ENCODE assay signal across 16 mouse cellular contexts in the genomic region with DNA sequence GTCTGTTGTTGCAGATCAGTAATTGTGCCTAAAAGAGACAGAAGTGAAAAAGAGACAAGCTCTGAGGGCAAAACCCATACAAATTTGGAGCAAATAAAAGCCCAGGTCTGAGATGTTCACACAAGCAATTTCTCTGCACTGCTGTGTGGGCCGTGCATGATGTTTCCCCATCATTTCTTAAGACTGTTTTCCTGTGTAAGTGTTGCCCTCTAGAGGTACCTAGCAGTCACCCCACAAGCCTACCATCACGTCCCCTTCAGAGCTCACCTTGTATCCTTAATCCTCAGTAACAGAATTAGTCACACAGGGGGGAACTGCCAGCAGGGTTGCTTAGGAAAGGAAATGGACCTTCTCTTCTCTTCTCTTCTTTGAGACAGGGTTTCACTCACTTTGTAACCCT. TPM values are rescaled to one million over a fixed set of nuclear protein-coding genes. Genes with fewer than 3 reads are reported as not detected.
DNase-seq lines count a peak whose midpoint lies in the region; ATAC-seq and TF ChIP-seq lines count a peak whose summit lies in the region.
"Had no signal": no experiment of that assay in that cellular context is flagged by ENCODE, and none has a peak within 500 bp of the region (broad histone marks: within the 10 kb centered on the region; RNA-seq: fewer than 3 reads in every experiment).

No protein-coding gene starts in this region.

- peak; percentile 30 for TF ChIP-seq CTCF in left cerebral cortex, adult 2 months (IDR thresholded peaks at IDR 0.05)

- intact Hi-C loops in left cerebral cortex, adult 2 months (cut with DNase I), result no loop called here

- 0 out of 2 replicates have a peak, but pooled peaks have one; percentile 19 for ATAC-seq in common myeloid progenitor, adult 5-6 weeks (replicated peaks; ENCODE audit: low read depth, poor library complexity, severe bottlenecking)
- ATAC-seq: hindbrain, embryonic 16.5 days; midbrain, embryonic 15.5 days had no signal

- DNase-seq in left cerebral cortex, adult 2 months (ENCODE audit: extremely low spot score in 1 of 2, low spot score in 2 of 2), result no peak
- DNase-seq in left cerebral cortex, adult 9 months (ENCODE audit: low spot score in 2 of 2), result no peak
- DNase-seq in 416B (ENCODE audit: low read depth) (peak; percentile 41), A20 (ENCODE audit: low read depth, low spot score) (peak; percentile 39)
- no peak for DNase-seq in adrenal gland, adult 2 months
- DNase-seq in embryo, embryonic 11 days, result no peak
- DNase-seq: cerebellum, adult 9-10 months; kidney, postnatal 25 days; lung, postnatal 10 days; right cerebral cortex, postnatal 14 days had no signal

- no peak overlapping the region for H3K4me3 ChIP-seq in left cerebral cortex, adult 2 months
- H3K4me3 ChIP-seq: embryonic facial prominence, embryonic 12.5 days; limb, embryonic 13.5 days; midbrain, embryonic 15.5 days; neural tube, embryonic 15.5 days had no signal

- no peak overlapping the region; the same call in 1 of the 2 replicates for H3K27ac ChIP-seq in left cerebral cortex, adult 2 months
- H3K27ac ChIP-seq: embryonic facial prominence, embryonic 12.5 days; limb, embryonic 13.5 days; midbrain, embryonic 15.5 days; neural tube, embryonic 15.5 days had no signal

RNA-seq across cellular contexts. Expression of gene Ppt1, which starts 21.9 kb away (rescaled TPM):
- total RNA-seq in left cerebral cortex, adult 2 months (2021), result 10 to 100 TPM; 97.2 to 97.7 TPM
- 52.5 and 64.8 TPM in 2 replicates for total RNA-seq in common myeloid progenitor, adult 5-6 weeks (2017)
- total RNA-seq in adrenal gland, adult 2 months (2021), result 10 to 100 TPM; 69.3 to 86.3 TPM
- polyA plus RNA-seq in adrenal gland, adult 2 months (2012; rRNA removed), result 14.2 and 17.9 TPM in 2 replicates

RNA-seq across cellular contexts. Expression of gene Cap1, which starts 27.9 kb away (rescaled TPM):
- total RNA-seq in left cerebral cortex, adult 2 months (2021), result 100 to 1,000 TPM; 260 to 281 TPM
- total RNA-seq in common myeloid progenitor, adult 5-6 weeks (2017), result 114 and 153 TPM in 2 replicates
- total RNA-seq in adrenal gland, adult 2 months (2021), result 100 to 1,000 TPM; 140 to 168 TPM
- 28.0 and 30.0 TPM in 2 replicates for polyA plus RNA-seq in adrenal gland, adult 2 months (2012; rRNA removed)

Comparison
In these comparisons a context has a peak if more than half of its experiments do, and no peak if none do; other contexts are left out.
1. DNase-seq: peak in 416B (single experiment) and A20 (single experiment); none in left cerebral cortex, adult 2 months (0 of 2), left cerebral cortex, adult 9 months (0 of 2), adrenal gland, adult 2 months (single experiment) and embryo, embryonic 11 days (single experiment).